Mouse (Mus musculus) left cerebral cortex, postnatal 14 days (tissue): Measurements from ENCODE around the gene Lrrc55. TPM values are rescaled to one million over a fixed set of nuclear protein-coding genes. Genes with fewer than 3 reads are reported as not detected.

Experiments used
- DNase-seq, 2 experiments: peaks; one replicate each; pipeline ENCODE4 v3.0.0; 2021 to 2022; ENCODE audit warnings: low spot score in 2 of 2, mixed read lengths in 1 of 2
- intact Hi-C: fragments of 180-260 bp; cut with DNase I; formaldehyde crosslinking; loops from one replicate; pipeline ENCODE4 v1.15.1; 2025
- total RNA-seq, 2 experiments: library from RNA; stranded (reverse); gene quantifications; 2 replicates each; pipeline ENCODE4 v1.2.3; 2021

The Lrrc55 gene
- total RNA-seq, 2 experiments from 2014 or later, result 35.6 to 44.1 TPM

GRCm38 (mm10) chr2:85173545-85173944 is 23.5 kb downstream of the Lrrc55 start:
- no peak for DNase-seq
- intact Hi-C loops, result no loop called here

- no peak for DNase-seq
- intact Hi-C loops, result no loop called here
Measured at GRCm38 (mm10) chr2:85172763-85173103, 24.3 kb downstream of the Lrrc55 start.

- DNase-seq, result no peak
- intact Hi-C loops, result no loop called here
Measured at GRCm38 (mm10) chr2:85172071-85172762, 24.8 kb downstream of the Lrrc55 start.

GRCm38 (mm10) chr2:85168327-85168726 is 28.7 kb downstream of the Lrrc55 start:
- intact Hi-C loops, result no loop called here
- DNase-seq, result no peak

GRCm38 (mm10) chr2:85167624-85168023 is 29.4 kb downstream of the Lrrc55 start:
- no peak for DNase-seq
- intact Hi-C loops, result no loop called here

GRCm38 (mm10) chr2:85163311-85164047 is 33.5 kb downstream of the Lrrc55 start:
- intact Hi-C loops, result no loop called here
- DNase-seq, result no peak

- no peak for DNase-seq
- intact Hi-C loops, result no loop called here
Measured at GRCm38 (mm10) chr2:85161638-85162093, 35.3 kb downstream of the Lrrc55 start.

GRCm38 (mm10) chr2:85160901-85161637 is 35.9 kb downstream of the Lrrc55 start:
- intact Hi-C loops, result no loop called here
- DNase-seq, result no peak

GRCm38 (mm10) chr2:85157382-85157781 is 39.6 kb downstream of the Lrrc55 start:
- intact Hi-C loops, result no loop called here
- DNase-seq, result no peak

- intact Hi-C loops, result no loop called here
- no peak for DNase-seq
Measured at GRCm38 (mm10) chr2:85156136-85156535, 40.9 kb downstream of the Lrrc55 start.

GRCm38 (mm10) chr2:85155334-85155733 is 41.7 kb downstream of the Lrrc55 start:
- DNase-seq, result no peak
- intact Hi-C loops, result no loop called here

GRCm38 (mm10) chr2:85151233-85151632 is 45.8 kb downstream of the Lrrc55 start:
- intact Hi-C loops, result no loop called here
- no peak for DNase-seq

GRCm38 (mm10) chr2:85150373-85150772 is 46.6 kb downstream of the Lrrc55 start:
- intact Hi-C loops, result no loop called here

GRCm38 (mm10) chr2:85147481-85147880 is 49.5 kb downstream of the Lrrc55 start:
- DNase-seq, result no peak
- intact Hi-C loops, result no loop called here

More at GRCm38 (mm10) chr2:85150373-85150772, 46.6 kb downstream of the Lrrc55 start:
- no peak for DNase-seq

GRCm38 (mm10) chr2:85145346-85145745 is 51.7 kb downstream of the Lrrc55 start:
- no peak for DNase-seq
- intact Hi-C loops, result no loop called here

- no peak for DNase-seq
- intact Hi-C loops, result no loop called here
Measured at GRCm38 (mm10) chr2:85144908-85145307, 52.1 kb downstream of the Lrrc55 start.

- DNase-seq, result no peak
- intact Hi-C loops, result no loop called here
Measured at GRCm38 (mm10) chr2:85140833-85141232, 56.2 kb downstream of the Lrrc55 start.

GRCm38 (mm10) chr2:85139846-85140245 is 57.2 kb downstream of the Lrrc55 start:
- intact Hi-C loops, result no loop called here

GRCm38 (mm10) chr2:85139393-85139792 is 57.6 kb downstream of the Lrrc55 start:
- DNase-seq, result no peak
- intact Hi-C loops, result no loop called here

More at GRCm38 (mm10) chr2:85139846-85140245, 57.2 kb downstream of the Lrrc55 start:
- no peak for DNase-seq

GRCm38 (mm10) chr2:85138143-85138542 is 58.9 kb downstream of the Lrrc55 start:
- intact Hi-C loops, result no loop called here

More at GRCm38 (mm10) chr2:85138143-85138542, 58.9 kb downstream of the Lrrc55 start:
- no peak for DNase-seq
